In the genomic region with DNA sequence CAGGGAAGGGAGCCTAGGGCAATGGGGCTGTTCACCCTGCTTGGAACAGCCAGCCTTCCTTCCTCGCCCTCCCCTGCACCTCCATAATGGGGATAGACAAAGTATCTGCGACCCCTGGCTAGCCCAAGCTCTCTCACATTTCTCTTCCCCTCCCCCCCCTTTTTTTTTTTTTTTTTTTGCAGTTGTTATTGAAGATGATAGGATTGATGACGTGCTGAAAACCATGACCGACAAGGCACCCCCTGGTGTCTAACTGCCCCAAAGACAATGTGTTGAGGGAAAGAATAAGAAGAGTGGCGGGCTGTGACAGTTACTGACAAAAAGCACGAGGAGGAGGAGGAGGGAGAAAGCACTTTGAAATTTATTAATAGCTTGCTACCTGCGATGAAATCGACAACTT, we compare ENCODE assay signal across 8 mouse cellular contexts. TPM values are rescaled to one million over a fixed set of nuclear protein-coding genes. Genes with fewer than 3 reads are reported as not detected.
DNase-seq lines count a peak whose midpoint lies in the region; ATAC-seq and TF ChIP-seq lines count a peak whose summit lies in the region.

No protein-coding gene starts in this region.

- H3K27ac ChIP-seq in heart, embryonic 10.5 days, result no peak overlapping the region
- H3K27ac ChIP-seq in CH12.LX (ENCODE audit: insufficient read depth, low read depth), result no peak overlapping the region
- peak overlapping the region; percentile 87 for H3K27ac ChIP-seq in forebrain, embryonic 15.5 days (replicated peaks)
- no peak overlapping the region for H3K27ac ChIP-seq in liver, embryonic 16.5 days (ENCODE audit: low read length)

- no peak for TF ChIP-seq POLR2A in CH12.LX (IDR thresholded peaks at IDR 0.05; ENCODE audit: low read depth, low read length)

- peaks cover 37% of the 10 kb centered on the region for H3K4me1 ChIP-seq in heart, embryonic 10.5 days
- H3K4me1 ChIP-seq in CH12.LX (ENCODE audit: control insufficient read depth in 1 of 2, insufficient read depth in 2 of 2), result peaks cover 12 to 40% of the 10 kb centered on the region in 2 experiments
- H3K4me1 ChIP-seq in forebrain, embryonic 15.5 days, result peaks cover 43% of the 10 kb centered on the region
- peaks cover 4% of the 10 kb centered on the region for H3K4me1 ChIP-seq in liver, embryonic 16.5 days (ENCODE audit: control insufficient read depth, low read depth, low read length)

- TF ChIP-seq CTCF in CH12.LX (conservative IDR thresholded peaks at IDR 0.05 in 1 of 2, IDR thresholded peaks at IDR 0.05 in 1 of 2; ENCODE audit: low read depth in 2 of 2, low read length in 2 of 2), result peak in 1 of 2 experiments; percentile 15; a peak in 2 of 4 replicates

- no peaks in the 10 kb centered on the region for H3K9me3 ChIP-seq in heart, embryonic 10.5 days
- peaks cover 7% of the 10 kb centered on the region for H3K9me3 ChIP-seq in CH12.LX (replicated peaks; ENCODE audit: low read length)
- no peaks in the 10 kb centered on the region for H3K9me3 ChIP-seq in forebrain, embryonic 15.5 days
- H3K9me3 ChIP-seq in liver, embryonic 16.5 days (replicated peaks; ENCODE audit: control insufficient read depth, low read length), result no peaks in the 10 kb centered on the region

- no peak for TF ChIP-seq EP300 in CH12.LX (IDR thresholded peaks at IDR 0.05; ENCODE audit: low read length)

- no peak overlapping the region for H3K9ac ChIP-seq in CH12.LX (ENCODE audit: insufficient read depth, low read depth)
- peak overlapping the region; percentile 85 for H3K9ac ChIP-seq in forebrain, embryonic 15.5 days (replicated peaks)
- peak overlapping the region; percentile 52; the same call in 1 of the 2 replicates for H3K9ac ChIP-seq in liver, embryonic 16.5 days (ENCODE audit: low read depth, low read length)

- dilution Hi-C loops in CH12.LX (cut with MboI; ENCODE audit: extremely low pct_ligation_motif_present, extremely low pct_unique_long_range_greater_than_20kb, low sequenced_read_pairs), result no loop called here

- WGBS in heart, embryonic 10.5 days, result 3% methylated on average over 7 of the region's 8 CpGs
- WGBS in forebrain, embryonic 15.5 days, result 10% methylated on average over 8 of the region's 8 CpGs
- 5% methylated on average over 8 of the region's 8 CpGs for WGBS in liver, embryonic 16.5 days (ENCODE audit: insufficient replicate concordance)

- H3K4me2 ChIP-seq in CH12.LX (ENCODE audit: insufficient read depth, low read depth, poor library complexity, severe bottlenecking), result peak overlapping the region; percentile 85
- H3K4me2 ChIP-seq in forebrain, embryonic 15.5 days (replicated peaks), result peak overlapping the region; percentile 89
- peak overlapping the region; percentile 49 for H3K4me2 ChIP-seq in liver, embryonic 16.5 days (ENCODE audit: low read depth, low read length)

- no peak for ATAC-seq in forebrain, embryonic 15.5 days (replicated peaks)
- ATAC-seq in liver, embryonic 16.5 days (ENCODE audit: low read depth), result no peak
- no peak for ATAC-seq in megakaryocyte progenitor cell, adult 5-6 weeks (replicated peaks; ENCODE audit: poor library complexity)

- DNase-seq in heart, embryonic 10.5 days (ENCODE audit: low spot score), result no peak
- no peak for DNase-seq in heart, postnatal 4 days
- DNase-seq in CH12.LX (ENCODE audit: extremely low read depth), result no peak
- DNase-seq in yolk sac, embryonic 10.5 days (ENCODE audit: low spot score), result no peak
- DNase-seq in layer of hippocampus, adult 11-12 months (ENCODE audit: low spot score), result no peak

- in situ Hi-C loops in CH12.LX (cut with MboI; ENCODE audit: low pct_ligation_motif_present, low pct_unique_long_range_greater_than_20kb, low sequenced_read_pairs), result no loop called here

- no peak for TF ChIP-seq RAD21 in CH12.LX (IDR thresholded peaks at IDR 0.05; ENCODE audit: low read depth, low read length)

- H3K36me3 ChIP-seq in heart, embryonic 10.5 days, result no peaks in the 10 kb centered on the region
- H3K36me3 ChIP-seq in CH12.LX (replicated peaks in 1 of 2; ENCODE audit: control insufficient read depth in 1 of 2, insufficient read depth in 1 of 2, low read length in 1 of 2), result no peaks in the 10 kb centered on the region
- no peaks in the 10 kb centered on the region for H3K36me3 ChIP-seq in forebrain, embryonic 15.5 days
- H3K36me3 ChIP-seq in liver, embryonic 16.5 days (ENCODE audit: control insufficient read depth, insufficient read depth), result no peaks in the 10 kb centered on the region

- H3K27me3 ChIP-seq in heart, embryonic 10.5 days (ENCODE audit: insufficient read depth, poor library complexity, severe bottlenecking), result peaks cover 95% of the 10 kb centered on the region
- peaks cover 97% of the 10 kb centered on the region for H3K27me3 ChIP-seq in CH12.LX (replicated peaks)
- H3K27me3 ChIP-seq in forebrain, embryonic 15.5 days, result peaks cover 10% of the 10 kb centered on the region; the same call in 1 of the 2 replicates
- H3K27me3 ChIP-seq in liver, embryonic 16.5 days (ENCODE audit: control insufficient read depth, insufficient read depth, low read depth, low read length), result peaks cover 60% of the 10 kb centered on the region

- no peaks in the 10 kb centered on the region for H3K79me2 ChIP-seq in CH12.LX (replicated peaks; ENCODE audit: control insufficient read depth, extremely low read depth, insufficient read depth, poor library complexity, severe bottlenecking)

- H3K4me3 ChIP-seq in heart, embryonic 10.5 days, result peak overlapping the region; percentile 87
- H3K4me3 ChIP-seq in CH12.LX (replicated peaks in 1 of 3; ENCODE audit: low read depth in 2 of 3, low read length in 2 of 3, poor library complexity in 1 of 3), result peak overlapping the region in 2 of 3 experiments; percentile 40 to 68
- H3K4me3 ChIP-seq in forebrain, embryonic 15.5 days, result peak overlapping the region; percentile 81
- peak overlapping the region; percentile 63 for H3K4me3 ChIP-seq in liver, embryonic 16.5 days (ENCODE audit: low read depth, low read length)

TF ChIP-seq in CH12.LX, 34 proteins besides CTCF, POLR2A, EP300 and RAD21:
- TF ChIP-seq GABPA (IDR thresholded peaks at IDR 0.05; ENCODE audit: insufficient replicate concordance, low read depth, low read length) (no peak), TCF12 (IDR thresholded peaks at IDR 0.05; ENCODE audit: low read depth, low read length) (no peak), KAT2A (IDR thresholded peaks at IDR 0.05; ENCODE audit: insufficient replicate concordance, low read length) (no peak), NELFE (IDR thresholded peaks at IDR 0.05; ENCODE audit: low read depth, low read length) (no peak), UBTF (IDR thresholded peaks at IDR 0.05; ENCODE audit: low read depth, low read length) (no peak), ZNF384 (IDR thresholded peaks at IDR 0.05; ENCODE audit: low read depth, low read length) (peak; percentile 86)

RNA-seq across cellular contexts. Expression of gene Camk2n1, which starts 2.4 kb away (rescaled TPM):
- 0.38 and 0.70 TPM in 2 replicates for polyA plus RNA-seq in heart, embryonic 10.5 days (2016; fragmentation: Nextera tagmentation; extraction: Ambion mirVana)
- 1 to 10 TPM; 6.8 to 8.0 TPM for total RNA-seq in heart, postnatal 4 days (2021)
- total RNA-seq in CH12.LX (2012; rRNA removed), result 0.04 and 0.13 TPM in 2 replicates
- total RNA-seq in CH12.LX (2014; rRNA removed), result not detected in 2 replicates
- polyA plus RNA-seq in CH12.LX (2012; ENCODE audit: insufficient read length, low read depth), result not detected in 2 replicates
- polyA plus RNA-seq in forebrain, embryonic 15.5 days (2015; fragmentation: Nextera tagmentation; extraction: Ambion mirVana), result 9.7 and 10.7 TPM in 2 replicates
- 1.5 and 1.6 TPM in 2 replicates for polyA plus RNA-seq in liver, embryonic 16.5 days (2015; fragmentation: Nextera tagmentation; extraction: Ambion mirVana)
- total RNA-seq in megakaryocyte progenitor cell, adult 5-6 weeks (2015), result 0.02 TPM in 1 of 2 replicates, not detected in the other
- total RNA-seq in megakaryocyte progenitor cell, adult 5-6 weeks (2017), result 0.03 TPM in 1 of 2 replicates, not detected in the other

RNA-seq across cellular contexts. Expression of gene Mul1, which starts 22.1 kb away (rescaled TPM):
- polyA plus RNA-seq in heart, embryonic 10.5 days (2016; fragmentation: Nextera tagmentation; extraction: Ambion mirVana), result 22.2 and 24.9 TPM in 2 replicates
- total RNA-seq in heart, postnatal 4 days (2021), result 10 to 100 TPM; 55.2 to 62.7 TPM
- 12.3 and 19.7 TPM in 2 replicates for total RNA-seq in CH12.LX (2012; rRNA removed)
- 8.8 and 10.2 TPM in 2 replicates for total RNA-seq in CH12.LX (2014; rRNA removed)
- polyA plus RNA-seq in CH12.LX (2012; ENCODE audit: insufficient read length, low read depth), result 20.2 and 26.8 TPM in 2 replicates
- 18.5 and 19.0 TPM in 2 replicates for polyA plus RNA-seq in forebrain, embryonic 15.5 days (2015; fragmentation: Nextera tagmentation; extraction: Ambion mirVana)
- polyA plus RNA-seq in liver, embryonic 16.5 days (2015; fragmentation: Nextera tagmentation; extraction: Ambion mirVana), result 8.2 and 10.0 TPM in 2 replicates
- total RNA-seq in megakaryocyte progenitor cell, adult 5-6 weeks (2015), result 4.5 and 6.1 TPM in 2 replicates
- total RNA-seq in megakaryocyte progenitor cell, adult 5-6 weeks (2017), result 4.7 and 6.4 TPM in 2 replicates
